Mouse (Mus musculus): ENCODE results near the gene Sh3gl2.

DNA sequence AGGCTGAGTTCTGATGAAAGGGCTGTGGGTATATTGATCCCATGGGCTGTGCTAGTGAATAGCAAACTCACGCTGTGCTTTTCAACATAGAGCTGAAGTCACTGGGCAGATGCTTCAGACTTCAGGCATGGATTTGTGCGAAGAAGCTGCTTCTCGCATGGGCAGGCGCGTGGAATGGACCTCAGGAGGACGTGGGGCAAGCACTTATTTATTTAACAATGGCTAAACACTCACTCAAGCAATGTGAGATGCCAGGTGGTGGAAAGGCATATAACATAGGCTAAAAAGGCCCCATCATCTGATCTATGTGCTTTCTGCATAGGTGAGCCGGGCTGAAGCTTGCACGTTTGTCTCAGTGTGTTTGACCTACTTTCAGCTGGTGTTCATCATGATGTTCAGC, 193.8 kb downstream of the Sh3gl2 start:
- TF ChIP-seq POLR2A (IDR thresholded peaks at IDR 0.05; ENCODE audit: low read depth, low read length) = no peak
- TF ChIP-seq CTCF (conservative IDR thresholded peaks at IDR 0.05 in 1 of 2, IDR thresholded peaks at IDR 0.05 in 1 of 2; ENCODE audit: low read depth in 2 of 2, low read length in 2 of 2) = no peak
- TF ChIP-seq CHD2 (IDR thresholded peaks at IDR 0.05; ENCODE audit: low read length) = no peak
- no peak for TF ChIP-seq SMC3 (IDR thresholded peaks at IDR 0.05; ENCODE audit: low read depth, low read length)
- no peak for TF ChIP-seq USF1 (IDR thresholded peaks at IDR 0.05; ENCODE audit: low read depth, low read length)
